9 mouse cellular contexts compared by ENCODE assay signal in the genomic region with DNA sequence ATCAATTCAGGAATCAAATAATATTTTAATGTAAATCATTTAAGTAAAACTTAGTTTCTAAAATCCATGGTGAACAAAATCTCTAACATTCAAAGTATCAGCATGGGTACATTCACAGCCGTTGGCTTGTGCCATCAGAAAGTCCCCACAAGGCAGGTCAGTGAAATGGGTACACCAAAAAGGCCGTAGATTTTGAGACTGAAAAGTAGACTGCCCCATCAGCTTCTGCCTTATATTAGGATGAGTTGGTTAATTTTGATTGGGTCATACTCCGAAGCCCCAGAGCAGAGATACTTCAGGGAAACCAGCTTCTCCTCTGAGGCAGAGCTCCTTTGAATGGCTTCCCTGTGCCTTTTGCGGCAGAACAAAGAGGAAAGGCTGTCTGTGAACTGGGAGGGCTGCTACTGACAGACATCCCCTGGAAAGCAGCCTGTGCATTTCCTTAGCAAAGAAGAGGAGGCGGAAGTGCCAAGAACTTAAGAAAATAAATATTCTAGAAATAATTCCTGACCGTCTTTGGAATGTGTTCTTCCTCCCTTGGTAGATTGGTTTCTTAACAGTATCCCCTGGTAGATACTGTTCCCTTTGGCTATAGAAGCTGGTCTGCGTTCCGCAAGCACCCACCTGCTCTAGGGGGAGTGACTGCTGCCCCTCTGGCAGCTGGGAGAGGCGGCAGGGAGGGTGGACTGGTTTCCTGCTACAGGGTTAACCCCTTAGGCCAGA.
A peak's percentile ranks its signal among the peaks of the same experiment; 100 is the strongest.
DNase-seq lines count a peak whose midpoint lies in the region; ATAC-seq and TF ChIP-seq lines count a peak whose summit lies in the region.
"Had no signal": no experiment of that assay in that cellular context is flagged by ENCODE, and none has a peak within 500 bp of the region (broad histone marks: within the 10 kb centered on the region; RNA-seq: fewer than 3 reads in every experiment).

No protein-coding gene starts in this region.

- H3K9me3 ChIP-seq in forebrain, embryonic 14.5 days (replicated peaks; ENCODE audit: control insufficient read depth, low read length): no peaks in the 10 kb centered on the region
- H3K9me3 ChIP-seq in hindbrain, postnatal 0 days (ENCODE audit: low read length): no peaks in the 10 kb centered on the region

- no peak overlapping the region for H3K4me3 ChIP-seq in forebrain, embryonic 14.5 days (ENCODE audit: low read depth, low read length)
- no peak overlapping the region for H3K4me3 ChIP-seq in hindbrain, postnatal 0 days (ENCODE audit: low read length)

- H3K4me1 ChIP-seq in forebrain, embryonic 14.5 days (ENCODE audit: control insufficient read depth, insufficient read depth, low read length): peaks cover 38% of the 10 kb centered on the region
- H3K4me1 ChIP-seq in hindbrain, postnatal 0 days (ENCODE audit: insufficient read depth, low read length): peaks cover 20% of the 10 kb centered on the region

- intact Hi-C loops in left cerebral cortex, postnatal 10 days (cut with DNase I): no loop called here

- DNase-seq in left cerebral cortex, postnatal 10 days (ENCODE audit: extremely low spot score in 1 of 2, low spot score in 2 of 2): peak; percentile 21 to 46
- DNase-seq in left cerebral cortex, adult 9 months (ENCODE audit: low spot score in 2 of 2): no peak
- DNase-seq in forebrain, embryonic 14.5 days (ENCODE audit: low spot score): peak; percentile 65
- DNase-seq in hindbrain, postnatal 0 days (ENCODE audit: low spot score): peak; percentile 44
- DNase-seq in lung, postnatal 25 days (ENCODE audit: low spot score): peak; percentile 67
- no peak for DNase-seq in retina, embryonic 14.5 days (ENCODE audit: low spot score)
- DNase-seq in natural killer cell, adult 2 months (ENCODE audit: low spot score in 2 of 2): no peak
- no peak for DNase-seq in urinary bladder, postnatal 36 days (ENCODE audit: low spot score in 2 of 2)

- TF ChIP-seq CTCF in hindbrain, postnatal 0 days (IDR thresholded peaks at IDR 0.05; ENCODE audit: low read depth): 0 out of 2 replicates have a peak, but pooled peaks have one; percentile 29

- peak overlapping the region; percentile 27 for H3K27ac ChIP-seq in forebrain, embryonic 14.5 days (ENCODE audit: low read depth, low read length)
- H3K27ac ChIP-seq in hindbrain, postnatal 0 days: peak overlapping the region; percentile 21; the same call in 1 of the 2 replicates

- 25% methylated on average over 9 of the region's 9 CpGs for WGBS in forebrain, embryonic 14.5 days
- WGBS in hindbrain, postnatal 0 days: 32% methylated on average over 9 of the region's 9 CpGs

- peak overlapping the region; percentile 29; the same call in 1 of the 2 replicates for H3K9ac ChIP-seq in forebrain, embryonic 14.5 days (ENCODE audit: low read length)
- no peak overlapping the region for H3K9ac ChIP-seq in hindbrain, postnatal 0 days (replicated peaks; ENCODE audit: low read length)

- peak; percentile 45 for ATAC-seq in forebrain, embryonic 14.5 days
- ATAC-seq in hindbrain, postnatal 0 days: 0 out of 2 replicates have a peak, but pooled peaks have one; percentile 38

- H3K27me3 ChIP-seq in forebrain, embryonic 14.5 days (replicated peaks; ENCODE audit: control insufficient read depth, insufficient read depth, low read length): no peaks in the 10 kb centered on the region
- H3K27me3 ChIP-seq in hindbrain, postnatal 0 days (ENCODE audit: insufficient read depth, low read length): no peaks in the 10 kb centered on the region
- H3K27me3 ChIP-seq: CH12.LX had no signal

- H3K36me3 ChIP-seq in forebrain, embryonic 14.5 days (ENCODE audit: control insufficient read depth, insufficient read depth, low read length): no peaks in the 10 kb centered on the region
- H3K36me3 ChIP-seq in hindbrain, postnatal 0 days (ENCODE audit: insufficient read depth, low read length): no peaks in the 10 kb centered on the region

- H3K4me2 ChIP-seq in forebrain, embryonic 14.5 days (ENCODE audit: low read length): no peak overlapping the region
- H3K4me2 ChIP-seq in hindbrain, postnatal 0 days (ENCODE audit: low read depth, low read length): peak overlapping the region; percentile 22

Comparison
In these comparisons a context has a peak if more than half of its experiments do, and no peak if none do; other contexts are left out.
1. DNase-seq: peak in left cerebral cortex, postnatal 10 days (2 of 2), forebrain, embryonic 14.5 days (single experiment), hindbrain, postnatal 0 days (single experiment) and lung, postnatal 25 days (single experiment); none in left cerebral cortex, adult 9 months (0 of 2), retina, embryonic 14.5 days (single experiment), natural killer cell, adult 2 months (0 of 2) and urinary bladder, postnatal 36 days (0 of 2).